Mouse (Mus musculus): ENCODE data around the gene Jpt1. TPM values are rescaled to one million over a fixed set of nuclear protein-coding genes. Genes with fewer than 3 reads are reported as not detected.
A peak's percentile ranks its signal among the peaks of the same experiment; 100 is the strongest.

The Jpt1 gene
- total and polyA plus RNA-seq, 2 experiments = 14.1 to 28.4 TPM

DNA sequence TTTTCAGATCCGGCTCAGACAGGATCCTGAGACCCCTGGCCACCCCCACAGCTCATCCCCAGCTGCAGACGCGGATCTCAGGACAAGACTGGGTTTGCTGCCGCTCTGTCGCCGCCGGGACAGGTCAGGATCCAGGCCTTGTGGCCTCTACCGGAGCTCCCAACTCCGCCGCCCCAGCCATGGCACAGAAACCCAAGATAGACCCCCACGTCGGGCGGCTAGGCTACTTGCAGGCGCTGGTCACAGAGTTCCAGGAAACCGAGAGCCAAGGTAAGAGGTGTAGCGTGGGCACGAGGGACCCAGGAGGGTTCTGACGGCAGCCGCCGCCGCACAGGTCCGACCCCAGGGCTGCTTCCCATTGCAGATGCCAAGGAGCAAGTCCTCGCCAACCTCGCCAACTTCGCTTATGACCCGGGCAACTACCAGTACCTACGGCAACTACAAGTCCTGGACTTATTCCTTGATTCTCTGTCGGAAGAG is 38.4 kb downstream of the Jpt1 start:
- Histone ChIP-seq H3K27ac (replicated peaks; ENCODE audit: insufficient read depth, low read depth, low read length) (peak overlapping the region; percentile 29), H3K4me3 (ENCODE audit: insufficient read depth, low read depth, low read length) (peak overlapping the region; percentile 95), H3K79me2 (ENCODE audit: control insufficient read depth, insufficient read depth, low read length) (peaks cover 11% of the 10 kb centered on the region; the same call in 1 of the 2 replicates), H3K4me1 (ENCODE audit: control insufficient read depth, insufficient read depth, low read length) (peaks cover 16% of the 10 kb centered on the region), H3K9ac (ENCODE audit: low read depth, low read length) (peak overlapping the region; percentile 82), H3K27me3 (ENCODE audit: control insufficient read depth, insufficient read depth, low read length) (no peaks in the 10 kb centered on the region), H3K36me3 (ENCODE audit: control insufficient read depth, insufficient read depth, low read length) (no peaks in the 10 kb centered on the region)
- no peak for DNase-seq (ENCODE audit: extremely low read depth, low read depth, low spot score)
- TF ChIP-seq CTCF (IDR thresholded peaks at IDR 0.05; ENCODE audit: low read depth, low read length) (no peak), POLR2A (IDR thresholded peaks at IDR 0.05; ENCODE audit: extremely low read depth, insufficient read depth, low read length) (no peak)
- WGBS = 2% methylated on average over 28 of the region's 28 CpGs

- no peaks in the 10 kb centered on the region for H3K27me3 ChIP-seq (ENCODE audit: control insufficient read depth, insufficient read depth, low read length)
- TF ChIP-seq CTCF (IDR thresholded peaks at IDR 0.05; ENCODE audit: low read depth, low read length) = no peak
- H3K36me3 ChIP-seq (ENCODE audit: control insufficient read depth, insufficient read depth, low read length) = no peaks in the 10 kb centered on the region
- H3K4me3 ChIP-seq (ENCODE audit: insufficient read depth, low read depth, low read length) = peak within 1 kb of the TSS; percentile 95
- H3K27ac ChIP-seq (replicated peaks; ENCODE audit: insufficient read depth, low read depth, low read length) = peak within 1 kb of the TSS; percentile 70
- DNase-seq (ENCODE audit: extremely low read depth, low read depth, low spot score) = peak; percentile 82
- H3K9ac ChIP-seq (ENCODE audit: low read depth, low read length) = peak within 1 kb of the TSS; percentile 82
- peaks cover 16% of the 10 kb centered on the region for H3K4me1 ChIP-seq (ENCODE audit: control insufficient read depth, insufficient read depth, low read length)
- peaks cover 11% of the 10 kb centered on the region; the same call in 1 of the 2 replicates for H3K79me2 ChIP-seq (ENCODE audit: control insufficient read depth, insufficient read depth, low read length)
- WGBS = under 1% methylated on average over 26 of the region's 26 CpGs
These were observed 39.0 kb downstream of the Jpt1 start, which contains the start of gene Armc7 for GRCm38 (mm10) chr11:115475025-115475757. Gene Armc7, plus strand, starts transcription at chr11:115475667.

GRCm38 (mm10) chr11:115473626-115474275 is 40.4 kb downstream of the Jpt1 start:
- H3K27me3 ChIP-seq (ENCODE audit: control insufficient read depth, insufficient read depth, low read length) = no peaks in the 10 kb centered on the region
- peak overlapping the region; percentile 20 for H3K9ac ChIP-seq (ENCODE audit: low read depth, low read length)
- no peaks in the 10 kb centered on the region for H3K36me3 ChIP-seq (ENCODE audit: control insufficient read depth, insufficient read depth, low read length)
- H3K27ac ChIP-seq (replicated peaks; ENCODE audit: insufficient read depth, low read depth, low read length) = peak overlapping the region; percentile 57
- TF ChIP-seq CTCF (IDR thresholded peaks at IDR 0.05; ENCODE audit: low read depth, low read length) = peak; percentile 88
- no peak for TF ChIP-seq POLR2A (IDR thresholded peaks at IDR 0.05; ENCODE audit: extremely low read depth, insufficient read depth, low read length)
- DNase-seq (ENCODE audit: extremely low read depth, low read depth, low spot score) = peak; percentile 75
- WGBS = 25% methylated on average over 15 of the region's 15 CpGs
- peaks cover 16% of the 10 kb centered on the region for H3K4me1 ChIP-seq (ENCODE audit: control insufficient read depth, insufficient read depth, low read length)
- peak overlapping the region; percentile 4; the same call in 1 of the 2 replicates for H3K4me3 ChIP-seq (ENCODE audit: insufficient read depth, low read depth, low read length)
- H3K79me2 ChIP-seq (ENCODE audit: control insufficient read depth, insufficient read depth, low read length) = peaks cover 11% of the 10 kb centered on the region; the same call in 1 of the 2 replicates

DNA sequence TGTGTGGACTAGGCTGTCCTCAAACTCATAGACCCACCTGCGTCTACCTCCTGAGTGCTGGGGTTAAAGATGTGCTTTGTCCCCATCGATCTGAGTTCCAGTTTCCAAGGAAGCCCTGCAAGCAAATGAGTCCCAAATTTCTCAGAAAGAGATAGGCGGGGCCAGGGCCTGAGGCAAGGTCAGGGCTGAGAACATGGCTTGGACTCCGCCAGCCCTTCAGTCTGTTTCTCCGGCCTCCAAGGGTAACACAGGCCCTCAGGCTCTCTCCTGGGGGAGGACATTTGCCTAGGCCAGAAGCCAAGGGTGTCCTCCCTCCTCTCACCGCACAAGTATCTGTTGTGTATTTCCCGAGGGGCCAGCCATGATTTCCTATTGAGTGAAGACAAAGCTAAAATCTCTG is 42.0 kb downstream of the Jpt1 start:
- WGBS = 56% methylated on average over 7 of the region's 7 CpGs

DNA sequence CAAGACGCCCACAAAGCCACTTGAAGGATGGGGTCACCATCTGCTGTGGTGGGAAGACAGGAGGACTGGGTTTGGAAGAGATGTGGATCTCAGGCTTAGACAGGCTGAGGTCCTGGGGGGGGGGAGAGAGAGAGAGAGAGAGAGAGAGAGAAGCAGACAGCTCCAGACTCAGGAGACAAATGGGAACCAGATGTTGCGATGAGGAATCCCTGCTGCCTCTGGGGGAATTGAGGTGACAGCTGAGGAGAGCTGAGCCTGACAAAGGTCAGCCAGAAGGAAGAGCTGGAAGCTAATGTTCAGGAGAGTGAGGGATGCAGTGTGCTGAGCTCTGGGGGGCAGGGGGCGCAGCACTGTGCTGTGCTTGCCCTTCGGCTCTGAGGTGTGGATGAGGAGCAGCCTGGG is 47.0 kb downstream of the Jpt1 start:
- TF ChIP-seq CTCF (IDR thresholded peaks at IDR 0.05; ENCODE audit: low read depth, low read length) = no peak
- TF ChIP-seq POLR2A (IDR thresholded peaks at IDR 0.05; ENCODE audit: extremely low read depth, insufficient read depth, low read length) = no peak
- H3K4me3 ChIP-seq (ENCODE audit: insufficient read depth, low read depth, low read length) = no peak overlapping the region
- no peaks in the 10 kb centered on the region for H3K27me3 ChIP-seq (ENCODE audit: control insufficient read depth, insufficient read depth, low read length)
- WGBS = 89% methylated on average over 4 of the region's 4 CpGs
- no peak for DNase-seq (ENCODE audit: extremely low read depth, low read depth, low spot score)
- H3K36me3 ChIP-seq (ENCODE audit: control insufficient read depth, insufficient read depth, low read length) = no peaks in the 10 kb centered on the region
- no peak overlapping the region for H3K9ac ChIP-seq (ENCODE audit: low read depth, low read length)
- no peak overlapping the region for H3K27ac ChIP-seq (replicated peaks; ENCODE audit: insufficient read depth, low read depth, low read length)
- no peaks in the 10 kb centered on the region for H3K79me2 ChIP-seq (ENCODE audit: control insufficient read depth, insufficient read depth, low read length)
- peaks cover 11% of the 10 kb centered on the region for H3K4me1 ChIP-seq (ENCODE audit: control insufficient read depth, insufficient read depth, low read length)

More for the DNA sequence above, 42.0 kb downstream of the Jpt1 start:
- Histone ChIP-seq H3K36me3 (ENCODE audit: control insufficient read depth, insufficient read depth, low read length) (no peaks in the 10 kb centered on the region), H3K9ac (ENCODE audit: low read depth, low read length) (no peak overlapping the region), H3K4me1 (ENCODE audit: control insufficient read depth, insufficient read depth, low read length) (peaks cover 16% of the 10 kb centered on the region), H3K79me2 (ENCODE audit: control insufficient read depth, insufficient read depth, low read length) (peaks cover 11% of the 10 kb centered on the region; the same call in 1 of the 2 replicates), H3K27me3 (ENCODE audit: control insufficient read depth, insufficient read depth, low read length) (no peaks in the 10 kb centered on the region), H3K27ac (replicated peaks; ENCODE audit: insufficient read depth, low read depth, low read length) (no peak overlapping the region), H3K4me3 (ENCODE audit: insufficient read depth, low read depth, low read length) (no peak overlapping the region)
- TF ChIP-seq POLR2A (IDR thresholded peaks at IDR 0.05; ENCODE audit: extremely low read depth, insufficient read depth, low read length) (no peak), CTCF (IDR thresholded peaks at IDR 0.05; ENCODE audit: low read depth, low read length) (no peak)
- DNase-seq (ENCODE audit: extremely low read depth, low read depth, low spot score) = no peak
